Mouse (Mus musculus) myocyte (in vitro differentiated cells): Measurements from ENCODE around the gene Tff2. TPM values are rescaled to one million over a fixed set of nuclear protein-coding genes. Genes with fewer than 3 reads are reported as not detected.

ENCODE experiments used
- H3K27me3 ChIP-seq: one replicate; pipeline ENCODE4 v1.6.1; 2011; ENCODE audit not compliant: control insufficient read depth, insufficient read depth, insufficient read length
- H3K36me3 ChIP-seq: one replicate; pipeline ENCODE4 v1.6.1; 2011; ENCODE audit not compliant: control insufficient read depth, insufficient read depth
- H3K4me2 ChIP-seq: one replicate; pipeline ENCODE4 v1.6.1; 2011; ENCODE audit warnings: low read depth, control low read depth
- H3K4me3 ChIP-seq: one replicate; pipeline ENCODE4 v1.5.1; 2011; ENCODE audit warnings: mild to moderate bottlenecking, control low read depth, moderate library complexity
- H3K79me2 ChIP-seq: one replicate; pipeline ENCODE4 v1.6.1; 2011; ENCODE audit not compliant: control insufficient read depth, insufficient read depth
- H3ac ChIP-seq: one replicate; pipeline ENCODE4 v1.6.1; 2011; ENCODE audit not compliant: control insufficient read depth, insufficient read length
- CEBPB ChIP-seq: IDR thresholded peaks from 2 replicates; pipeline ENCODE4 v1.6.1; 2011; ENCODE audit warnings: mild to moderate bottlenecking, moderate library complexity; ENCODE audit not compliant: poor library complexity, insufficient read depth, severe bottlenecking
- E2F4 ChIP-seq: IDR thresholded peaks from one replicate; pipeline ENCODE4 v1.6.1; 2011; ENCODE audit warnings: mild to moderate bottlenecking, control low read depth, moderate library complexity; ENCODE audit not compliant: insufficient read depth
- MAX ChIP-seq: IDR thresholded peaks from one replicate; pipeline ENCODE4 v1.6.1; 2011; ENCODE audit warnings: low read depth, mild to moderate bottlenecking, control low read depth
- MYOD1 ChIP-seq, 3 experiments: IDR thresholded peaks; one replicate each; pipeline ENCODE4 v1.6.1; 2011; ENCODE audit warnings: control low read depth in 2 of 3, low read depth in 2 of 3, mild to moderate bottlenecking in 2 of 3, moderate library complexity in 1 of 3; ENCODE audit not compliant: insufficient read length in 2 of 3, control insufficient read depth in 1 of 3
- MYOG ChIP-seq, 3 experiments: IDR thresholded peaks; one replicate each; pipeline ENCODE4 v1.6.1; 2011; ENCODE audit warnings: control low read depth in 2 of 3, low read depth in 2 of 3, mild to moderate bottlenecking in 2 of 3; ENCODE audit not compliant: insufficient read length in 2 of 3, control insufficient read depth in 1 of 3, insufficient read depth in 1 of 3
- POLR2A ChIP-seq: IDR thresholded peaks from one replicate; pipeline ENCODE4 v1.6.1; 2011; ENCODE audit warnings: low read depth, mild to moderate bottlenecking, control low read depth, moderate library complexity; ENCODE audit not compliant: insufficient read length
- POLR2AphosphoS2 ChIP-seq: IDR thresholded peaks from one replicate; pipeline ENCODE4 v1.6.1; 2011; ENCODE audit warnings: low read depth, control low read depth; ENCODE audit not compliant: insufficient read length
- REST ChIP-seq: IDR thresholded peaks from one replicate; pipeline ENCODE4 v1.6.1; 2011; ENCODE audit warnings: mild to moderate bottlenecking, control low read depth, moderate library complexity; ENCODE audit not compliant: insufficient read depth, insufficient read length
- SRF ChIP-seq: IDR thresholded peaks from one replicate; pipeline ENCODE4 v1.6.1; 2011; ENCODE audit warnings: low read depth; ENCODE audit not compliant: control insufficient read depth, insufficient read length
- TCF12 ChIP-seq: IDR thresholded peaks from one replicate; pipeline ENCODE4 v1.6.1; 2011; ENCODE audit warnings: mild to moderate bottlenecking, control low read depth; ENCODE audit not compliant: poor library complexity, insufficient read depth, severe bottlenecking
- TCF3 ChIP-seq: IDR thresholded peaks from one replicate; pipeline ENCODE4 v1.6.1; 2011; ENCODE audit warnings: low read depth, control low read depth; ENCODE audit not compliant: insufficient read length
- USF1 ChIP-seq: IDR thresholded peaks from one replicate; pipeline ENCODE4 v1.6.1; 2011; ENCODE audit warnings: low read depth, mild to moderate bottlenecking, control low read depth, moderate library complexity
- polyA plus RNA-seq: library from polyadenylated mRNA; unstranded; fragments of >200 nt; fragmentation: generic; extraction: Trizol; gene quantifications from one replicate; pipeline ENCODE4 v1.2.1, GENCODE M21; 2012; ENCODE audit warnings: missing spikeins

The Tff2 gene
- polyA plus RNA-seq, 1 experiment: not detected

DNA sequence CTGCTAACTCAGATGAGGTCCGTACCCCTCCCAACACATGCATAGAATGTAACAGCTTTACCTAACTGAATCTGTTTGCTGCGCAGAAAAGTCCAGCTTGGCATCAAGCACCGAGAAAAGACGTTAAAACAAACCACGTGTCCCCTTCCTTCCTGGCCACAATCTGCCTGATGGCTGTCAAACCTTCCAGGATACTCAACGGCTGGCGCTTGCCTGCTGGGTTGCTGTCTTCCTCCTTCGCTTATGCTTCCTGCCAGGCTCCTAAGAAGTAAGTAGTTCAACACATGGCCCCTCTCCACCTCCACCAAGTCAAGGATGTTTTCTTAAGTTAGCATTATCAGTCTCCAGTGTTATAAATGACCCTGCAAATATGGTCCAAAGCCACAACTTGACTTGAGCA is 9.7 kb upstream of the Tff2 start:
- no peak overlapping the region for H3K4me3 ChIP-seq
- no peaks in the 10 kb centered on the region for H3K36me3 ChIP-seq
- no peaks in the 10 kb centered on the region for H3K27me3 ChIP-seq
- no peak overlapping the region for H3ac ChIP-seq
- H3K79me2 ChIP-seq: no peaks in the 10 kb centered on the region
- H3K4me2 ChIP-seq: no peak overlapping the region
- no peak for TF ChIP-seq MYOD1 (IDR thresholded peaks at IDR 0.05; ENCODE audit: control insufficient read depth in 1 of 3, insufficient read length in 2 of 3, low read depth in 2 of 3)
- TF ChIP-seq MAX: no peak
- no peak for TF ChIP-seq CEBPB
- no peak for TF ChIP-seq USF1
- TF ChIP-seq MYOG (IDR thresholded peaks at IDR 0.05; ENCODE audit: control insufficient read depth in 1 of 3, insufficient read depth in 1 of 3, insufficient read length in 2 of 3, low read depth in 2 of 3): no peak
- TF ChIP-seq POLR2AphosphoS2: no peak
- no peak for TF ChIP-seq SRF
- TF ChIP-seq E2F4: no peak
- no peak for TF ChIP-seq TCF3
- no peak for TF ChIP-seq POLR2A
- TF ChIP-seq TCF12: no peak
- TF ChIP-seq REST: no peak

DNA sequence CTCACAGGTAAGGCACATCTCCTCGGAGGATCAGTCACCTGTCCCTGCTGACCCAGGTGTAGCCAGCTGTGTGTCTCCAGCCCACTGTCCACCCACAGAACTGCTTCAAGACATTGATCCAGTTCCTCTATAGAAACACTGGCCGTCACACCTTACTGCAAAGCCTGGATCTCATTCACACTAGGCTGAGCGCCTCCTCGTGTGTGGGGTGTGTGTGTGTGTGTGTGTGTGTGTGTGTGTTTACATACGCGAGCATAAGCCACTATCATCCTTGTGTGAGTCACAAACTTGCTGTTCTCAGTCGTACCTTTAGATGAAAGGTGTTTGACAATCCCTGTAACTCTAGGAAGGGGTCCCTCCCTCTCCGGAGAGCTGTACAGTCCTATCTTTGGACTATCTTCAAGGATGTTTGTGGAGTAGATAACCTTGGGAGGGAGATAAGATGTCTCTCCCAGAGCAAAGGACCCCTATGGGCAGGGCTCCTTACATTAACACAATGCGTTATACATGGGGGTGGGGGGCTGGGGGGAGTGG is 9.0 kb upstream of the Tff2 start:
- TF ChIP-seq POLR2AphosphoS2: no peak
- TF ChIP-seq TCF3: no peak

GRCm38 (mm10) chr17:31152512-31152911 is 8.4 kb upstream of the Tff2 start:
- H3K27me3 ChIP-seq: no peaks in the 10 kb centered on the region
- TF ChIP-seq USF1: no peak
- no peak for TF ChIP-seq SRF
- no peak for TF ChIP-seq MYOD1 (IDR thresholded peaks at IDR 0.05; ENCODE audit: control insufficient read depth in 1 of 3, insufficient read length in 2 of 3, low read depth in 2 of 3)
- no peak for TF ChIP-seq POLR2AphosphoS2
- TF ChIP-seq CEBPB: no peak
- TF ChIP-seq MYOG (IDR thresholded peaks at IDR 0.05; ENCODE audit: control insufficient read depth in 1 of 3, insufficient read depth in 1 of 3, insufficient read length in 2 of 3, low read depth in 2 of 3): no peak
- TF ChIP-seq REST: no peak
- TF ChIP-seq MAX: no peak
- no peak for TF ChIP-seq TCF3
- TF ChIP-seq POLR2A: no peak
- no peak for TF ChIP-seq E2F4
- TF ChIP-seq TCF12: no peak
- no peak overlapping the region for H3K4me2 ChIP-seq
- H3K4me3 ChIP-seq: no peak overlapping the region
- H3K36me3 ChIP-seq: no peaks in the 10 kb centered on the region
- no peaks in the 10 kb centered on the region for H3K79me2 ChIP-seq
- no peak overlapping the region for H3ac ChIP-seq

More for the DNA sequence above, 9.0 kb upstream of the Tff2 start:
- Histone ChIP-seq H3K27me3 (no peaks in the 10 kb centered on the region), H3K79me2 (no peaks in the 10 kb centered on the region), H3ac (no peak overlapping the region), H3K4me2 (no peak overlapping the region), H3K36me3 (no peaks in the 10 kb centered on the region), H3K4me3 (no peak overlapping the region)

GRCm38 (mm10) chr17:31145998-31146397 is 1.9 kb upstream of the Tff2 start:
- Histone ChIP-seq H3K4me3 (no peak overlapping the region), H3K79me2 (no peaks in the 10 kb centered on the region), H3K4me2 (no peak overlapping the region), H3K36me3 (no peaks in the 10 kb centered on the region), H3K27me3 (no peaks in the 10 kb centered on the region), H3ac (no peak overlapping the region)
- no peak for TF ChIP-seq REST
- TF ChIP-seq MAX: no peak
- no peak for TF ChIP-seq TCF12
- TF ChIP-seq MYOD1 (IDR thresholded peaks at IDR 0.05; ENCODE audit: control insufficient read depth in 1 of 3, insufficient read length in 2 of 3, low read depth in 2 of 3): no peak
- no peak for TF ChIP-seq MYOG (IDR thresholded peaks at IDR 0.05; ENCODE audit: control insufficient read depth in 1 of 3, insufficient read depth in 1 of 3, insufficient read length in 2 of 3, low read depth in 2 of 3)
- TF ChIP-seq TCF3: no peak
- TF ChIP-seq SRF: no peak
- no peak for TF ChIP-seq CEBPB
- TF ChIP-seq USF1: no peak
- no peak for TF ChIP-seq E2F4
- TF ChIP-seq POLR2A: no peak
- no peak for TF ChIP-seq POLR2AphosphoS2

GRCm38 (mm10) chr17:31142116-31142515 is 2.0 kb downstream of the Tff2 start:
- Histone ChIP-seq H3K27me3 (no peaks in the 10 kb centered on the region), H3K79me2 (no peaks in the 10 kb centered on the region), H3K4me3 (no peak overlapping the region), H3K36me3 (no peaks in the 10 kb centered on the region), H3ac (no peak overlapping the region), H3K4me2 (no peak overlapping the region)
- no peak for TF ChIP-seq SRF
- TF ChIP-seq REST: no peak
- TF ChIP-seq CEBPB: no peak
- no peak for TF ChIP-seq USF1
- TF ChIP-seq MYOG (IDR thresholded peaks at IDR 0.05; ENCODE audit: control insufficient read depth in 1 of 3, insufficient read depth in 1 of 3, insufficient read length in 2 of 3, low read depth in 2 of 3): no peak
- TF ChIP-seq POLR2AphosphoS2: no peak
- no peak for TF ChIP-seq MYOD1 (IDR thresholded peaks at IDR 0.05; ENCODE audit: control insufficient read depth in 1 of 3, insufficient read length in 2 of 3, low read depth in 2 of 3)
- no peak for TF ChIP-seq TCF3
- no peak for TF ChIP-seq TCF12
- TF ChIP-seq E2F4: no peak
- no peak for TF ChIP-seq MAX
- TF ChIP-seq POLR2A: no peak
